Mouse (Mus musculus) retina, adult 2 months (tissue): ENCODE data around the gene Crybg3.
A peak's percentile ranks its signal among the peaks of the same experiment; 100 is the strongest.

Experiments
- DNase-seq: peaks from one replicate; pipeline ENCODE4 v3.0.0-alpha.2; 2012; ENCODE audit warnings: low read depth, low spot score

Crybg3 gene

DNA sequence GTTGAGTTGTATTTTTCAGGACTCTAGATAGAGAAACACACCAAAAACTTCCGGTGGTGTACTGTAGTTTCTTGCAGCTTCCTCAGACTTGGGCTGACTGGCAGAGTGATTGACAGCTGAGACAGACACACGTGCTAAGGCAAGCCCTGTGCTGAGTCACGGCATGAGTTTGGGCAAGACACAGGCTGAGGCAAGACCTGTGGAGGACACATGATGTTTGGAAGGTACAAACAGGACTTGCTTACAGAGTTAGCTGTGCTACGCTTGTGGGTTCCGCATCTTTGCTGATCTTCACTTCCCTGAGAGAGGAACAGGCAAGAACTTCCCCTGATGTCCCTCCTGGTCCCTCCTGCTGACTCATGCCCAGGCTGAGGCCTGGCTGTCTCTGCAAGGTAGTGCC, 17.3 kb downstream of the Crybg3 start:
- DNase-seq = no peak

DNA sequence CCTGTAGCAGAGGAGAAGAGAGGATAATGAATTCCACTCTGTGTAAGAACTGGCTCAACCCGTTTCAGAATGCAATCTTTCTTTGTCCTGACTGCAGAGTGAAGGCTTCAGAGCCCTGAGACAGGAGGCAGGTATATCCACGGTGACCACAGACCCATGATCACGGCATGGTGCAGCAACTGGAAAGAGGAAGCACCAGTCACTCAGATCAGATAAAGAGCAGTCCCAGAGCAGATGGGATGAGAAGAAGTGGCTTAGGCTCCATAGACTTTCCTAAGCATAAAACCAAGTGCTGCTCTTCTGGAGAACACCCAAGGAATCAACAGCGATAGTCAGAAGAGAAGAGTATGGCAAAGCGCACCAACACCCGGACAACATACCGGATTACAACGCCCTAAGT, 21.5 kb downstream of the Crybg3 start:
- no peak for DNase-seq

DNA sequence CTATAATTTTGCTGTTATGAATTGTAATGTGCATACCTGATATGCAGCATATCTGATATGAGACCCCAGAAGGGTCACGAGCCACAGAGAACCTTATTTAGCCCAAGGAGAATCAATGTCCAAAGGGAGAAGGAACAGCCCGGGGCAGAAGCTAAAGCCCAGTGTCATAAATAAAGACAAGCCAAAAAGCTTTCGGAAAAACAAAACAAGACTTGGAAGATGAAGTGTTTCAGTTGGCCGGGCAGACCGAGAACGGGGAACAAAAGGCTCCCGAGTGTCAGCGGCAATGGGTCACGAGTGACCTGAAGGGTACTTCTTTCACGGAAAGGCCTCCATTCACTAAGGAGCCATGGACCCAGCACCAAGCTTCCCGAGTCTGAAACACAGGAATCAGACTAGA, 26.8 kb downstream of the Crybg3 start:
- no peak for DNase-seq

DNA sequence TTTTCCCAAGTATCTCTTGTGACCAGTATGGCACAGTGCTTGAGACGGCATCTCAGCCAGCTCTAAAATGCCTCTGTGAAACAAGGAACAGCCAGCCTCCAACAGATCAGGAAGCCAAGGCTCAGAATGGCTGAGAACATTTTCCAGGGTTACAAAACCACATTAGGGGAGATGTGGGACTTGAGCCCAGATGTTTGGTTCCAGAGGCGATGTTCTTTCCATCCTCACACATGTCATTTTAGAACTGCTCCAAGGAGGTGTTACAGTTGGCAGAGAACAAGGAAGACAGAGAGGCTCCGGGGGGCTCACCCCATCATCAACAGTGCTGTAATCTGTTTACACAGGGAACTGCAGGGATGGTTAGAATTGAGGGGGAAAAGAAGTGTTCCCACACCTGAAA, 28.1 kb downstream of the Crybg3 start:
- DNase-seq = no peak

DNA sequence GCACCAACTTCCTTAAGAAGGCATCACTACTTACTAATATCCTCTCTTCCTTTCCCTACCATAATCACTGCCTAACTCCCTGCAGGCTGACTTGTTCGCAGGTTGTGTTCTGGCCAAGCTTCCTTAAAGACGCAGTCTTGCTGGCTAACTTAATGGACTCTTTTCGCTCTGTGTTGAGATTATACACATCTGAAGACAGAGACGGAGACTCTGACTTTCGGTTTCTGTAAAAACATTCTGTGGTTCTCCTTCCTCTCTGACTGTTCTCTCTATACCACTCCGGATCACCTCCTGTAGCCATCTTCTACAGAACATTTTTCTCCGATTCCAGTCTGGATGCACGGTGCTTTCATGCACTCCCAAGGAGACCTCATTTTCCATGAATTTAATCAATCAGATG, 30.0 kb downstream of the Crybg3 start:
- no peak for DNase-seq

DNA sequence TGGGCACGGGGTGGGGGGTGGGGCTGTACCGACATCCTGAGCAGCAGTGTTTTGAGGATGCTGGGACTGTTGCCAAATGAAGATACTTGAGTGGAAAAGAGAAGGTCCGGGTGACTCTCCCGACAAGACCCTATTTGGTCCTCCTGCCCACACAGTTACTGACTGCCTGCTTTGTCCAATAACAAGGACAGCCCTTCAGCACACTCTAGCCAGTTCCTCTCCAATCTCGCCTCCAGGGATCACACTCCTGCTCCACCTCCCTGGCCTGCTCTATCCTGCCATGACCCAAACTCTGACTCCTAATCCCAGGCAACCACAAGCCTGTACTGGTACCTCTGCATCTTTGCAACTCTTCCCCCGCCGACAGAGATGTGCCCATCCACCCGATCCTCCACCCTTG, 30.9 kb downstream of the Crybg3 start:
- no peak for DNase-seq

DNA sequence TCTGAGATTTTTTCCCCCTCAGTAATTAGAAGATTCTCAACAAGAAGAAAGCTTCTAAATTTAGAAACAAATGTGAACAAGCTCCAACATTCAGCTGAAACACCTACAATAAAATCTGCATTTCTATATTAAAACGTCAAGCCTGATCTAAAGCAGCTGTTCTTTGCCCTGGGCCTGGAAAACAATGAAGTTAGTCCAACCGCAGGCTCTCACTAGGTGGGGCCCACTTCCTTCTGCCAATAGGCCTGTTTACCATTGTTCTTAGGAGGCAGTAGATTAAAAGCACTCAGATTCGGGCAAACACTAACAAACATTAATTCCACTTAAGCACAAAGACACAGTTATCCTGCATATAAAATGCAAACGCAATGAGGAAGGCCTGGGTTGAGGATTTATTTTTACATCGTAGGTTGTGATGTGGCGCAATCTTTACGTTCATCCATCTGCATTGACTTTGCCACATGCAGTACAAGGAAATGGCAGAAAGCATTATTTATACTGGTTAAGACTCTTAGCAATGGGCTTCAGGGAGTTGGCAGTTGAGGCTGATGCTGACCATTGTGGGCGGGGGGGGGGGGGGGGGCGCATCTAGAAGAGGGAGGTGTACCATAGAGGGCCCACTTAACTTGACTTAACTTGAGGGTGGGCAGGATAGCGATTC, 32.9 kb downstream of the Crybg3 start:
- no peak for DNase-seq

DNA sequence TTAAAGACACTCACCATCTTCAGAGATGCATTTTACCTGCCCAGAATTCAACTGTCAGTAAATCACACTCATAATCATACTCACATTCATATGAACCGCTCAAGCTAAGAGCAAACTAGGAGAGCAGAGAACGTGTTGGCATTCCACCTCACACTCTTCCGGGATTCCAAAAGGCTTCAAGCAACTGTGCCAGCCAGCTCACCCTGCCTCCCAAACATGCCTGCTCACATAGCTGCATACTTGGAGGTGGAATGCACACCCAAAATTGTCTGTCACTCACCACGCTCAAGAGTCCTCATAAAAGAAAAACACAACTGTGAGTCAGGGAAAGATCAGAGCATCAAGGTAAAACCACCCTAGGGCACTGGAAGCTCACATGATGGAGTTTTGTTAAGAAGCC, 34.3 kb downstream of the Crybg3 start:
- DNase-seq = no peak

DNA sequence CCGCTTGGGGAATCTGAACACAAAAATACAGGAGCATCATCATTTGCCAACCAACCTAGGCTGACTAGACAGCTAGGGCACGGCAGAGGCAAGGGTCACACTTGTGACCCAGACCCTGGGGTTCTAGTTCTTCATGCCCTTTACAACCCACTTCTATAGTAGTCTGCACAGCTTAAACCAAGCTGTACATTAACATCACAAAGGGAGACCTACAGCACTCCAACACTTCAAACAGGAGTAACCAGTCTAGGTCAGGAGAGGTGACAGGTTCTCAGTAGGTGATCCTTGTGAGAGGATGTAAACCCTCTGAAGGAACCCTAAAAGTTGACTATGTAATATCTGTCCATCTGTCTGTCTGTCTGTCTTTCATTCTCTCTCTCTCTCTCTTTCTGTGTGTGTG, 35.1 kb downstream of the Crybg3 start:
- no peak for DNase-seq

DNA sequence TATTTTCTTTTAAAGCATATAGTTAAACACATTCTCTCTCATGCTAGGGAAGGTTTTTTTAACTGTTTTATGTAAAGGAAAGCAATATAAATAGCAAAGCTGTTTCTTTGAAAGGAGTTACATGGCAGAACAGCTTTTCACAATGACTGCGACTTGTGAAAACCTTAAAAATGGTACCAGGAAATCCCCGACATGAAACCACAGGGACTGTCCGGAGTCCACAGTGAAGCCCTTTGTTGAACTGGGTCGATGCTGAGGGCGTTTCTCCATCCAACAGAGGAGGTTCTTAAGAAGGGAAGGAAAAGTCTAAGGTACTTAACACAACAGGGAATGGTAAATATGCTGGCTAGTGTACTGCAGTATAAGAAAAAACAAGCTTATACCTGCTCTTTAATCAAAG, 36.8 kb downstream of the Crybg3 start:
- DNase-seq = no peak

DNA sequence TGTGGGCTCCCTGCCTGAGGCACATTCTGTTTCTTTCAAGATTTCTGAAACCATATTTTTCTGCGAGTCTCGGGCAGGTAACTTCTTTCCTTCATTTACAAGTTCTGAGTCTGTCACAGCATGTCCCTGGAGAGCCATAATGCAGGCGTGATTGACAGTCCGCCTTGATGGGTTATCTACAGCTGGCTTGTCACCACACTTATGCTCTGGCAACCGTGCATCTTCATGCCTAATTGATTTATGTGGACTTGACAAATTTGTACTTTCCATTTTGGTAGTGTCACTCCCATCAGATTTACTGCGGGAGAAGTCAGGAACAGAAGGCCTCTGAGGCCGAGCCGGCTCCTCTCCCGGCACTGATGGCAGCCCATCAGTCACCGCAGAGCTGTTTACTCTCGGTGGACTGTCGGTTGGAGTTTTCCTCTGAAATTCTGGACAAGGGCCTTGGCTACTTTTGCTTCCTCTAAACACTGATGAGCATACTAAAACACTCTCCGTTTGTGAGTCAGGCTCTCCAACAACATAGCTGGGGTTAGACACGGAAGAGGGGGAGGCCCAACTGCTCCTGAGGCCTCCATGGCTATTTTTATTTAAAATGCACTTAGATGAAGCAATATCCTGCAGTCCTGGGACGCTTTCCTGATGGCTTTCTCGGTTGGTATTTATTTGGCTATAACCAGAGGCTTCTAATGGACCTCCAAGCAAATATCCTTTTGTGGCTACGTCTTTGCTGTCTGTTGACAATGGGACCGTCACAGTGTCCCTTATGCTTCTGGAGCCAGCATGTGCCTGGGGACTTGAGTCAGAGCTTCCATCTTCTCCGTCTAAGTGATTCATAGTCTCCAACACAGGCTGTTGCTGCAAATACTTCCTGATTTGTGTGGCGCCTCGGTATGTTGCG, 41.2 kb downstream of the Crybg3 start:
- no peak for DNase-seq

DNA sequence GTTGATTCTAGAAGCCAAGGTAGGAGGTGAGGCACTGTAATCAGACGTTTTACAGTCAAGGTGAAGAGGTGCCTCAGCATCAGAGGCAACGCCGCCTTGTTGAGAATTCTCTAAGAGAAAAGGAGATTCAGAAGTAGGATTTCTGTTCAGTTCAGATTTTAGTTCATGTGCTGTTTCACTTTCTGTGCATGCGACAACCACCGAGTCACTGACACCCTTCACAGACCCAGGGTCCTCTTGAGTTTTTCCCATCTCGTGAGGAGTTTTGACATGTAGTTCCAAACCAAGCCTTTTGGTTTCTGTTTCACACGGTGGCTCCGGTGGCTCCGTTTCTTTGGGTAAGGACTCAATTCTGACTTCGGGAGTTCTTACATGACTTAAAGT, 41.9 kb downstream of the Crybg3 start:
- DNase-seq = no peak

DNA sequence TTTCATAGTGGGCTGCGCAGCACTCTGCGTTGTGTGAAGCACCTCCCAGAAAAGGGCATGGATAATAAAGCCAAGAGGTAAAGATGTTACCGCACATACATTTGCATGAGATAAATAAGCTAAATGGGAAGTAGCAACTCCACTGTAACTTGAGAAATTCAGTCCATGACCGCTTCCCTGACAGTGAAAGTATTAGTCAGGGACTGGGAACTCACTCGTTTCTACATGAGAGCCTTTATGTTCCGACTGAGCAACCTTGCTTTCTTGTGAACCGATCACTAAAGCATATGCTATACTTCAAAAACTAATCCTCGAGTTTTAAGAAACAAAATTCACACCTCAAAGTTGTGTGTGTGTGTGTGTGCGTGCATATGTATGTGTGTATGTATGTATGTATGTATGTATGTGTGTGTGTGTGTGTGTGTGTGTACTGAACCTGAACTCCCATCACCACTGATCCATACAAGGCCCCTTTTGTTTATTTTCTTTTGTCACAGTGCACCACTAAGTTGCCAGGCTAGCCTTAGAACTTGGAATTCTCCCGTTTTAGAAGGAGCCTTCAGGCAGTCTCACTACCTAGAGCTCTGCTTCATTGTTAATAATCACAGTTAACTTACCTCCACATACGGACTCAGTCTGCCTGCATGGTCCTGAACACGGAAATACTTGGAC, 47.2 kb downstream of the Crybg3 start:
- no peak for DNase-seq

DNA sequence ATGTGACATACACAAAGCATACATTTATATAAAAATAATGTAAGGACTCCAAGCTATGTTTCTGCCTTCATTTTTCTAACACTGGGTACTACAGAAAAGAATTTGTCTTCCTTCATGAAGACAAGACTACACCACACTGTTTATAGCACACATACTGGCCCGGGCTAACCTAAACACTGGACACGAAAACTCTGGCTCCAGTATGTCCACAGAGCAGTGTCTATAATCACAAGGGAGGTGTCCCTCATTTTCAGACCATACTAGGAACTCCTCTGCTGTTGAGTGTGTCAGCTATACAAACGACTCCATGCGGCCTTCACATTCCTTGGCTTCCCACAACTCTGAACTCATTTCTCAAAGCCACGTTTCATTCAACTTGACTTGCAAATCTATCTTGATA, 49.3 kb downstream of the Crybg3 start:
- no peak for DNase-seq

DNA sequence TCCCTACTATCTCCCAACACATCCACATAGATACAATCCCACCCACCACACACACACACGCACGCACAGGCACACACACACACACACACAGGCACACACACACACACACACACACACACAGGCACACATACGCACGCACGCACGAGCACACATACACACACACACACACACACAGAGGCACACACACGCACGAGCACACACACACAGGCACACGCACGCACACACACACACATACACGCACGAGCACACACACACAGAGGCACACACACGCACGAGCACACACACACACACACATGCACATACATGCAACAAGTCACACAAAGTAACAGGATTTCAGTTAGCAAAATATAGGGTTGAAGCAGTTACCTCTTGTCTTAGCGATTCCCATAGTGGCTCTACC, 51.1 kb downstream of the Crybg3 start:
- no peak for DNase-seq

DNA sequence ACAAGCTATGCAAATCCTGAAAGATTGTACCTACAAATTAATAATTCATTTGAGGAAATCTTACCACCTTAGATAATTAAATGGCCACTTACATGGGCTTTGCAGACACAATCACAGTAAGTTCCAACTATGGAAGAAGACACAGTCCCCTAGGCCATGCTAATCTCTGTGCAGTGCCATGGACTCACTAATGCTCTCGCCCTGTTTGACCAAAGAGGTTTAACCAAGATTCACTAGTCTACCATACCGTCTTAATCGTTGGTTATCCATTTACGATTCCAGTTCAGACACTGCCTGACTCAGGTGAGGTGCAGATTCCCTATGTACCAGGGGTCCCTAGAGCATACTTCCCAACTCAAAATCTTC, 52.2 kb downstream of the Crybg3 start:
- no peak for DNase-seq

DNA sequence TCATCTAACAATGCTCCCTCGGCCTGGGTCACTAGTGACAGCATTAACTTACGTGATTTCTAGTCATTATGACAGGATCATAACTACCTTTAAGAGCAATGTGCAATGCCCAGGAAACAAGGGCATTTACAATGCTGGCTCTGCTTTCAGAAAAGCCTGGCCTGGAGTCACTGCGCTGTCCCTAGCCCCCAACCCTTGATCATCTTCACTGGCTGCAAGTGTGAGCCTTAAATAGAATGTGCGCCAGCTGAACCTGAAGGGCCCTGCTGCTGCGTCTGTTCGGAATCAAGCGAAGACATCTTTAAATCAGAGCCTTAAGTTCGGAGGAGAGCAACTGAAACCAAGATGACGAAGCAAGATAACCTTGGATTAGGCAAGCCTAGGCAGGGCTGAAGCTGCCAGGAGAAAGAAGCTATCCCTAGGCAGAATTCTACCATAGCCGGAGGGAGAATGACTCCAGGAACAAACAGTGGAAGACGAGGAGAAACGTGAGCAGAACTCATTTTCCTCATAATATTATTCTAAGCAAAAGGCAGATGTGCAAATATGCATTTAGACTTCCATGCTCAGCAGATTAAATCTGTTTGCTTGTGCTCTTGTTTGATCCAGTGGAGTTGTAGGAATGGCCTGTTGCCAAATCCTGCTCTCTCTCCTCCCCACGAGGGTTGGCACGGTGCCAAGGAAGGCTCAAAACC, 52.7 kb downstream of the Crybg3 start:
- peak; percentile 9 for DNase-seq

DNA sequence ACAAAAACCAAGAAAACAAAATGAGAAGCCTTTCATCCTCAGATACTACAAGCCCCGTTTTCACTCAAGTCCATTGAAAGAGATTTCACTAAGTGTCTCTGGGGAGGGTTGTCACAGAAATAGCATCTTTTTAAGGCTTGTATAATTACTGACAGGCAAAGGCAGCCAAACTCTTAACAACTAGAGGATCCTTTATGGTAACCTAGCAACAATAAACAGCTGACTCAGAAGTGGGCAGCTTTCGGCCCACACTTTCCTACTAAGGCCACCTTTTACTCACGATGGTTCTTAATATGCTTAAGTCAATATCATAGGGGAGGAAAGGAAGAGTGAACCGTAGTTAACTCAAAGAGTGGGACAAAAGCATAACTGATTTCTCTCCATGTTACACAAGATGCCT, 53.3 kb downstream of the Crybg3 start:
- no peak for DNase-seq

DNA sequence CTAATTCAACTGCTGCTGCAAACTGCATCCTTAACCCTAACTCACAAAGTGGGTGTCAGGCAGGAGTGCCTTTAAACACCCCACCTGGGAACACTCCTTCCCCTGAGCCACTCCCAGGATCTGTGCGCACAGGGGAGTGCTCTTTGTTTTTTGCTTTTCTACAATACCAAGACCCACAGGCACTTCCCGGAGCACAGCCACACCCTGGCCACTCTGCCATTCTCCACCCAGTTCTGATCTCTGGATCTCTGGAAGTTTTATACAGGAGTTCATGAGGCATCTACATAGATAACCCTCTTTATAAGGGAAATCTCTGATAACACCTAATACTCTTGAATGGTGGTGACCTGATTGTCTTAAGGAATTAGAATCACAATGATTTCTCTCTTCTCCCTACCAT, 55.4 kb downstream of the Crybg3 start:
- DNase-seq = no peak

DNA sequence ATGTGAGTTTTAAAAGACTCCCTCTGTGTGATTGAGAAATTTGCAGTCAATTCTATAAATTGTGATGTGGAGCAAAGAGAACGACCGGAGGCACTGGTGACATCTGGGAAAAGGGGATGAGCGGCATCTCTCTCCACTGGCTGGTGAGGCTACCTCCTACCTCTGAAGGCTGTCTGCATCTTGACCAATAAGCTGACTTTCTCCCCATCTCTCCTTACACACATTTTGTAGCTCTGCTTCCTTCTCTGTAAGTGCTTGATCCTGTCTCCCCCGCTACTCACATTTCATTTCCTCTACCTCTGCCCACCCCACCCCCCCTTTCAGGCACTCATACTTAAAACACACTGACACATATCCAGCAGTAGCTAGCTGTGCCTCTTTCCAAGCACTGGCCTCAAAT, 59.4 kb downstream of the Crybg3 start:
- no peak for DNase-seq

DNA sequence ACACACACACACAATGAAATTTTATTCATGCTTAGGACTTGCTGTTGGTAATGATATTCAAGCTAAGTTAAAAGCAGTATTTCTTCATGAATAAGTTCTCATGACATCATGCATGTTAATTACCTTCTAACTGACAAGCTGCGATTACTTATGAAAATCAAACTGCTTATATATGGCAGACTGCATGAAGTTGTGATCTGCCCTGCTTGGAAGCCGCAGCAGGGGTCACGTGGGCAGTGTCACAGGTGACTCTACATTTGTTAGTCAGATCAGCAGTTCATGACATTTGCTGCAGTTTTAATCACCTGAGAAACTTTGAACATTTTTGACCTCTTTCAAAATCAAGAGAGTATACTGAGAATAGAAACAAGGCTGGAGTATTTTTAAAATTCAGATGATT, 59.8 kb downstream of the Crybg3 start:
- no peak for DNase-seq

DNA sequence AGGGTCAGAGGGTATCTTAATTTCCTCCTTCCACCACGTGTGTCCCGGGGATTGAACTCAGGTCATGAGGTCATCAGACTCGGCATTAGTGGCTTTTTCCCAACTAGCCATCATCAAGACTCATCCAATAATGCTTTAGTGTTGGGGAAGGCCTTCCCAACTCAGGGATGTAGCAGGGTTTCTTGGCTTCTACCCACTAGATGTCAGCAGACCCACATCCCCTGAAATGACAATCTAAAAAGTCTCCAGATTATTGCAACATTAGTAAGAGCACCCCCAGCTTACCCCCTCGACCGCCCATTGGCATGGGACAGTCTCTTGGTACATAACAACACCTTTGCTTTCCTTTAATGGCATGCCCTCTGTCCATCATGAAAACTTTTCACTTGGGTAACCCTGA, 65.1 kb downstream of the Crybg3 start:
- no peak for DNase-seq
